Mouse (Mus musculus): ENCODE results near the gene Slc15a5. TPM values are rescaled to one million over a fixed set of nuclear protein-coding genes. Genes with fewer than 3 reads are reported as not detected.

Gene Slc15a5
- polyA plus RNA-seq, 1 experiment, result not detected

GRCm38 (mm10) chr6:137940374-137941218, 139.1 kb downstream of the Slc15a5 start:
- WGBS, result 61% methylated on average over 12 of the region's 12 CpGs
- H3K36me3 ChIP-seq (ENCODE audit: control insufficient read depth, insufficient read depth, low read length), result no peaks in the 10 kb centered on the region
- TF ChIP-seq POLR2A (IDR thresholded peaks at IDR 0.05; ENCODE audit: low read depth, low read length), result no peak
- TF ChIP-seq CTCF (IDR thresholded peaks at IDR 0.05; ENCODE audit: extremely low read depth, insufficient read depth, insufficient read length, insufficient replicate concordance), result no peak
- H3K27me3 ChIP-seq (ENCODE audit: control insufficient read depth, insufficient read depth, low read length), result no peaks in the 10 kb centered on the region
- no peak overlapping the region for H3K27ac ChIP-seq (ENCODE audit: insufficient read depth, low read length)
- H3K4me1 ChIP-seq (ENCODE audit: control insufficient read depth, insufficient read depth, insufficient read length), result no peaks in the 10 kb centered on the region
- H3K4me3 ChIP-seq (ENCODE audit: extremely low read depth, insufficient read depth, insufficient read length), result no peak overlapping the region
- DNase-seq (ENCODE audit: low read depth in 1 of 2, low spot score in 2 of 2), result no peak

GRCm38 (mm10) chr6:137937541-137937940, 142.2 kb downstream of the Slc15a5 start:
- 86% methylated on average over 5 of the region's 5 CpGs for WGBS
- no peak for DNase-seq (ENCODE audit: low read depth in 1 of 2, low spot score in 2 of 2)
- TF ChIP-seq POLR2A (IDR thresholded peaks at IDR 0.05; ENCODE audit: low read depth, low read length), result no peak
- H3K4me3 ChIP-seq (ENCODE audit: extremely low read depth, insufficient read depth, insufficient read length), result no peak overlapping the region
- H3K27me3 ChIP-seq (ENCODE audit: control insufficient read depth, insufficient read depth, low read length), result no peaks in the 10 kb centered on the region
- H3K36me3 ChIP-seq (ENCODE audit: control insufficient read depth, insufficient read depth, low read length), result no peaks in the 10 kb centered on the region
- no peaks in the 10 kb centered on the region for H3K4me1 ChIP-seq (ENCODE audit: control insufficient read depth, insufficient read depth, insufficient read length)
- no peak overlapping the region for H3K27ac ChIP-seq (ENCODE audit: insufficient read depth, low read length)

- WGBS, result 85% methylated on average over 1 of the region's 1 CpGs
- no peaks in the 10 kb centered on the region for H3K36me3 ChIP-seq (ENCODE audit: control insufficient read depth, insufficient read depth, low read length)
- no peaks in the 10 kb centered on the region for H3K27me3 ChIP-seq (ENCODE audit: control insufficient read depth, insufficient read depth, low read length)
- H3K27ac ChIP-seq (ENCODE audit: insufficient read depth, low read length), result no peak overlapping the region
- H3K4me1 ChIP-seq (ENCODE audit: control insufficient read depth, insufficient read depth, insufficient read length), result no peaks in the 10 kb centered on the region
- DNase-seq (ENCODE audit: low read depth in 1 of 2, low spot score in 2 of 2), result no peak
- TF ChIP-seq POLR2A (IDR thresholded peaks at IDR 0.05; ENCODE audit: low read depth, low read length) (no peak), CTCF (IDR thresholded peaks at IDR 0.05; ENCODE audit: extremely low read depth, insufficient read depth, insufficient read length, insufficient replicate concordance) (no peak)
- H3K4me3 ChIP-seq (ENCODE audit: extremely low read depth, insufficient read depth, insufficient read length), result no peak overlapping the region
Measured at GRCm38 (mm10) chr6:137936268-137936667, 143.4 kb downstream of the Slc15a5 start.

- Histone ChIP-seq H3K27ac (ENCODE audit: insufficient read depth, low read length) (no peak overlapping the region), H3K36me3 (ENCODE audit: control insufficient read depth, insufficient read depth, low read length) (no peaks in the 10 kb centered on the region), H3K4me3 (ENCODE audit: extremely low read depth, insufficient read depth, insufficient read length) (no peak overlapping the region), H3K4me1 (ENCODE audit: control insufficient read depth, insufficient read depth, insufficient read length) (no peaks in the 10 kb centered on the region), H3K27me3 (ENCODE audit: control insufficient read depth, insufficient read depth, low read length) (no peaks in the 10 kb centered on the region)
- DNase-seq (ENCODE audit: low read depth in 1 of 2, low spot score in 2 of 2), result no peak
- no peak for TF ChIP-seq POLR2A (IDR thresholded peaks at IDR 0.05; ENCODE audit: low read depth, low read length)
- no peak for TF ChIP-seq CTCF (IDR thresholded peaks at IDR 0.05; ENCODE audit: extremely low read depth, insufficient read depth, insufficient read length, insufficient replicate concordance)
- 92% methylated on average over 7 of the region's 7 CpGs for WGBS
Measured at GRCm38 (mm10) chr6:137935857-137936256, 143.9 kb downstream of the Slc15a5 start.

- TF ChIP-seq CTCF (IDR thresholded peaks at IDR 0.05; ENCODE audit: extremely low read depth, insufficient read depth, insufficient read length, insufficient replicate concordance) (no peak), POLR2A (IDR thresholded peaks at IDR 0.05; ENCODE audit: low read depth, low read length) (no peak)
- H3K4me3 ChIP-seq (ENCODE audit: extremely low read depth, insufficient read depth, insufficient read length), result no peak overlapping the region
- H3K27ac ChIP-seq (ENCODE audit: insufficient read depth, low read length), result no peak overlapping the region
- no peak for DNase-seq (ENCODE audit: low read depth in 1 of 2, low spot score in 2 of 2)
- H3K36me3 ChIP-seq (ENCODE audit: control insufficient read depth, insufficient read depth, low read length), result no peaks in the 10 kb centered on the region
- no peaks in the 10 kb centered on the region for H3K4me1 ChIP-seq (ENCODE audit: control insufficient read depth, insufficient read depth, insufficient read length)
- no peaks in the 10 kb centered on the region for H3K27me3 ChIP-seq (ENCODE audit: control insufficient read depth, insufficient read depth, low read length)
- 71% methylated on average over 8 of the region's 8 CpGs for WGBS
Measured at GRCm38 (mm10) chr6:137935341-137935740, 144.4 kb downstream of the Slc15a5 start.

GRCm38 (mm10) chr6:137934545-137935298, 145.0 kb downstream of the Slc15a5 start:
- WGBS, result 81% methylated on average over 3 of the region's 3 CpGs
- TF ChIP-seq POLR2A (IDR thresholded peaks at IDR 0.05; ENCODE audit: low read depth, low read length) (no peak), CTCF (IDR thresholded peaks at IDR 0.05; ENCODE audit: extremely low read depth, insufficient read depth, insufficient read length, insufficient replicate concordance) (no peak)

More at GRCm38 (mm10) chr6:137934545-137935298, 145.0 kb downstream of the Slc15a5 start:
- Histone ChIP-seq H3K27me3 (ENCODE audit: control insufficient read depth, insufficient read depth, low read length) (no peaks in the 10 kb centered on the region), H3K36me3 (ENCODE audit: control insufficient read depth, insufficient read depth, low read length) (no peaks in the 10 kb centered on the region), H3K4me1 (ENCODE audit: control insufficient read depth, insufficient read depth, insufficient read length) (no peaks in the 10 kb centered on the region), H3K27ac (ENCODE audit: insufficient read depth, low read length) (no peak overlapping the region), H3K4me3 (ENCODE audit: extremely low read depth, insufficient read depth, insufficient read length) (no peak overlapping the region)
- no peak for DNase-seq (ENCODE audit: low read depth in 1 of 2, low spot score in 2 of 2)

Other genes starting within 250 kb of the Slc15a5 start
- 37.7 and 45.4 TPM in 2 replicates for gene Mgst1, start 60.4 kb upstream of the Slc15a5 start, polyA plus RNA-seq (2012; rRNA removed)